Mouse (Mus musculus) ovary, postnatal 10 days (tissue): ENCODE results near the gene Eaf2.

Experiments used
- DNase-seq: peaks from one replicate; pipeline ENCODE4 v3.0.0; 2022; ENCODE audit warnings: low spot score

Gene Eaf2

GRCm38 (mm10) chr16:36770191-36770771 lies 104.5 kb downstream of the Eaf2 start:
- DNase-seq: no peak

- no peak for DNase-seq
These were observed 122.8 kb downstream of the Eaf2 start for GRCm38 (mm10) chr16:36751979-36752378.

- no peak for DNase-seq
These were observed 127.0 kb downstream of the Eaf2 start for GRCm38 (mm10) chr16:36747767-36748166.

DNA sequence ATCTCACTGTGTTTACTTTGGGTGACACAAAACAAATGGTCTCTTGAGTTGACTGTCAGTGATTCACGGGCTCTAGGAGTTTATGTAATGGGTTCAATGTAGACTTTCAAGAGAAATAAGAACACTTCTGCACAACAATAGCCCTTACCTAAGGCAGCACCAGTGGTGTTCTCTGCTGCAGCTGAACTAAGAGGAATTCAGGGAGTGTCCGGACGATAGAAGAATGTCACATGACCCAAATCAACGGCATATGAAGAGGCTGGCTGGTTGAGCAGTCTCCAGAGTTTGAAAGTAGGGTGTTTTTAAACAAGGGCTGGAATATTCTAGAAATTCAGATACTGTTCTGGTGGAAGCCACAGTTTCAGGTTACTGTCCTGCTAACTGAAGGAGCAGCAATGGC lies 127.7 kb downstream of the Eaf2 start:
- DNase-seq: no peak

- DNase-seq: no peak
These were observed 131.2 kb downstream of the Eaf2 start for GRCm38 (mm10) chr16:36743580-36743979.
